Mouse (Mus musculus): Measurements from ENCODE around the gene Slc44a4. TPM values are rescaled to one million over a fixed set of nuclear protein-coding genes. Genes with fewer than 3 reads are reported as not detected.
"Not testable (repeated sequence)": the region's sequence is repeated elsewhere in the genome, so short reads cannot be mapped to it uniquely, and the experiment has no call there.

The Slc44a4 gene
- total RNA-seq, 2 experiments from 2014 or later = 0.45 to 0.79 TPM

GRCm38 (mm10) chr17:34959881-34960515 is 45.7 kb downstream of the Slc44a4 start:
- no peak for TF ChIP-seq CTCF (IDR thresholded peaks at IDR 0.05)
- H3K27ac ChIP-seq = peak overlapping the region; percentile 91
- DNase-seq (ENCODE audit: extremely low spot score in 1 of 2, low spot score in 2 of 2) = no peak
- peak overlapping the region; percentile 59 for H3K4me3 ChIP-seq
- intact Hi-C loops (cut with DNase I) = no loop called here

GRCm38 (mm10) chr17:34960702-34961493 is 46.6 kb downstream of the Slc44a4 start:
- TF ChIP-seq CTCF (IDR thresholded peaks at IDR 0.05) = no peak
- Histone ChIP-seq H3K4me3 (no peak overlapping the region), H3K27ac (peak overlapping the region; percentile 28; the same call in 1 of the 2 replicates)
- DNase-seq (ENCODE audit: extremely low spot score in 1 of 2, low spot score in 2 of 2) = no peak
- intact Hi-C loops (cut with DNase I) = no loop called here

DNA sequence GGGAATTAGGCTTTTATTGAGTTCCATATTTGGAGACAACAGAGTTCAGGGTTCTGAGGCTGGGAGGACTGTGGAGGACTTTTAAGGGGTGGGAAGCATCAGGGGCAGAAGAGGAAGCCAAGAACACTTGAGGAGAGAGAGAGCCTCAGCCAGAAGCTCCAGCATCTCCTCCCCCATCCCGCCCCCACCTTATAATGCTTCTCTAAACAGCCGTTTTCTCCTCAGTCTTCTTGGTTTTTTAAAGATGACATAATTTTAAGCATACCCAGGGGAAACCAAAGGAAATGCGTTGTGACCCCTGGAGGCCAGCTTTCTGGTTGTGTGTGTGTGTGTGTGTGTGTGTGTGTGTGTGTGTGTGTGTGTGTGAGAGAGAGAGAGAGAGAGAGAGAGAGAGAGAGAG is 47.9 kb downstream of the Slc44a4 start:
- Histone ChIP-seq H3K4me3 (no peak overlapping the region), H3K27ac (no peak overlapping the region; the same call in 1 of the 2 replicates)
- intact Hi-C loops (cut with DNase I) = no loop called here
- no peak for TF ChIP-seq CTCF (IDR thresholded peaks at IDR 0.05)
- no peak for DNase-seq (ENCODE audit: extremely low spot score in 1 of 2, low spot score in 2 of 2)

DNA sequence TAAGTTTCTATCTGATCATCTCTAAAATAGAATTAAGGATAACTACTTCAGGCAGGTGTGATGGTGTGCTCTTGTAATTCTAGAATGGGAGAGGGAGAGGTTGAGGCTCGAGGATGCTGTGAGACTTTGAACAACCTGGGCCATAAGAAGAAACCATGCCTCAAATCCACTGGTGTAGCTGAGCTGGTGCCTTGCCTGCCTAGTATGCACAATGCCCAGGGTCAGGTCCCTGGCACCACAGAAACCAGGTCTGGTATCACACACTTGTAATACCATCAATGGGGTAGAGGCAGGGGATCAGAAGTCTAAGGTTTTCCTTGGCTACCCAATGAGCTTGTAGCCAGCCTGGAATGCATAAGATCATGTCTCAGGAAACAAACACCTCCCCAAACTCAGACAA is 48.6 kb downstream of the Slc44a4 start:
- no peak overlapping the region for H3K27ac ChIP-seq
- no peak overlapping the region for H3K4me3 ChIP-seq
- no peak for DNase-seq (ENCODE audit: extremely low spot score in 1 of 2, low spot score in 2 of 2)
- TF ChIP-seq CTCF (IDR thresholded peaks at IDR 0.05) = no peak
- intact Hi-C loops (cut with DNase I) = no loop called here

DNA sequence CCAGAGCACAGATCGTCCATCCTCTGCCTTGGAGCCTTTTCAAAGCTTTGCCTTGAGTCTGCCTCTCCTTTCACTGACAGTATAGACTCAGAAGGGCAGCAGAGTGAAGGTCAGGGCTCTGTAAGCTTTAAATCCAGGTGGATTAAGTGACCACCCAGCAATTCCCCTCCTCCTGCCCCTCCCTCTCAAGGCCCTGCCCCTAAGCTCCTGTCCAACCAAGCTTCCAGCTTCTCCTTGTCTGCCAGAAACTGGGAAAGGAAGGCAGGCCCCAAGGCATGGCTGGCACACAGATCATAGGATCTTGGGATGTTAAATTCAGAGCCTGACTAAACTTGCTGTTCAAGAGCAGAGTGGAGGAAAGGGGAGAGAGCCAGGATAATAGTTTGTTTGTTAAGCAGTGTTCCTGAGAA is 50.4 kb downstream of the Slc44a4 start:
- intact Hi-C loops (cut with DNase I) = no loop called here
- Histone ChIP-seq H3K27ac (no peak overlapping the region), H3K4me3 (no peak overlapping the region)
- TF ChIP-seq CTCF (IDR thresholded peaks at IDR 0.05) = no peak
- no peak for DNase-seq (ENCODE audit: extremely low spot score in 1 of 2, low spot score in 2 of 2)

DNA sequence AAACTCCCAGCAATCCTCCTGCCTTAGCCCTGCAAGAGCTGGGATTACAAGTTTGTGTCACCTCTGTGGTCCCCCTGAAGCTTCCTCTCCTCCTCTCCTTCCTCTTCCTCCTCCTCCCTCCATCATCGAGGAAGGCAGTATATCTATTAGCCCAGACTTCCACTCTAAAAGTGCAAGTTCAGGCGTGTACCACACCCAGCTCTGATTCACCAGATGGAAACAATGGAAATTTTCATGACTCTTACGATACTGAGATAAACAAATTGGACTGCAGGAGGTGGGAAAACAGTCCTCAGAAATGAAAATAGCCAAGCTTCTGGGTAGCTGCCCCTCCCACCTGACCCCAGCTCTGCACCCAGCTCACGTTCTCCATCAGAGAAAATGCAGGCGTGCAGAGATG is 51.4 kb downstream of the Slc44a4 start:
- H3K27ac ChIP-seq = no peak overlapping the region
- no peak overlapping the region for H3K4me3 ChIP-seq
- no peak for TF ChIP-seq CTCF (IDR thresholded peaks at IDR 0.05)
- DNase-seq (ENCODE audit: extremely low spot score in 1 of 2, low spot score in 2 of 2) = no peak
- intact Hi-C loops (cut with DNase I) = no loop called here

DNA sequence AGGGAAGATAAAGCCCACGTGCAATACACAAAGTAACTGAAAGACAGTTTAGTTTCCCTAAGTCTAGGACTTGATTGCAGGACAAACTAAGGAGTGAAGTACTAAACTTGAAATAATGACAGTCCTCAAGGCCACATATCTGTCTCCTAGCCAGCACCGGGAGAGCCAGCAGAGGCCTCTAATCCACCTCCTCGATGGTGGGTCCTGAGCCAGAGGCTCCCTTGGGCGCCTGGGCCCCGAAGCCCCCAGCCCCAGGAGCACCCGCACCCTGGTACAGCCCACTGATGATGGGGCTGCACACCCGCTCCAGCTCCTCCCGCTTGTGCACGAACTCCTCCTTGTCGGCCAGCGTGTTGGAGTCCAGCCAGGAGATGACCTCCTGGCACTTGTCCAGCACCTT is 55.6 kb downstream of the Slc44a4 start, which contains the start of gene Gm20481:
Gene Gm20481, plus strand, starts transcription at position 91 of the 400 bp plus-strand sequence.
- DNase-seq (ENCODE audit: extremely low spot score in 1 of 2, low spot score in 2 of 2); H3K4me3 ChIP-seq; intact Hi-C loops (cut with DNase I): not testable (repeated sequence)

DNA sequence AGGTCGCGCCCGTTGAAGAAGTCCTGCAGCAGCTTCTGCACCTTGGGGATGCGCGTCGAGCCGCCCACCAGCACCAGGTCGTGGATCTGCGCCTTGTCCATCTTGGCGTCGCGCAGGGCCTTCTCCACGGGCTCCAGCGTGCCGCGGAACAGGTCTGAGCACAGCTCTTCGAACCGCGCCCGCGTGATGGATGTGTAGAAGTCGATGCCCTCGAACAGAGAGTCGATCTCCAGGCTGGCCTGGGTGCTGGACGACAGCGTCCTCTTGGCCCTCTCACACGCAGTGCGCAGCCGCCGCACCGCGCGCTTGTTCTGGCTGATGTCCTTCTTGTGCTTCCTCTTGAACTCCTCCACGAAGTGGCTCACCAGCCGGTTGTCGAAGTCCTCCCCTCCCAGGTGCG is 56.6 kb downstream of the Slc44a4 start:
- H3K4me3 ChIP-seq; DNase-seq (ENCODE audit: extremely low spot score in 1 of 2, low spot score in 2 of 2); intact Hi-C loops (cut with DNase I); H3K27ac ChIP-seq: not testable (repeated sequence)

More for the DNA sequence above, 55.6 kb downstream of the Slc44a4 start, which contains the start of gene Gm20481:
- H3K27ac ChIP-seq = not testable (repeated sequence)

- intact Hi-C loops (cut with DNase I) = not testable (repeated sequence)
These were observed 57.4 kb downstream of the Slc44a4 start for GRCm38 (mm10) chr17:34971694-34972068.

DNA sequence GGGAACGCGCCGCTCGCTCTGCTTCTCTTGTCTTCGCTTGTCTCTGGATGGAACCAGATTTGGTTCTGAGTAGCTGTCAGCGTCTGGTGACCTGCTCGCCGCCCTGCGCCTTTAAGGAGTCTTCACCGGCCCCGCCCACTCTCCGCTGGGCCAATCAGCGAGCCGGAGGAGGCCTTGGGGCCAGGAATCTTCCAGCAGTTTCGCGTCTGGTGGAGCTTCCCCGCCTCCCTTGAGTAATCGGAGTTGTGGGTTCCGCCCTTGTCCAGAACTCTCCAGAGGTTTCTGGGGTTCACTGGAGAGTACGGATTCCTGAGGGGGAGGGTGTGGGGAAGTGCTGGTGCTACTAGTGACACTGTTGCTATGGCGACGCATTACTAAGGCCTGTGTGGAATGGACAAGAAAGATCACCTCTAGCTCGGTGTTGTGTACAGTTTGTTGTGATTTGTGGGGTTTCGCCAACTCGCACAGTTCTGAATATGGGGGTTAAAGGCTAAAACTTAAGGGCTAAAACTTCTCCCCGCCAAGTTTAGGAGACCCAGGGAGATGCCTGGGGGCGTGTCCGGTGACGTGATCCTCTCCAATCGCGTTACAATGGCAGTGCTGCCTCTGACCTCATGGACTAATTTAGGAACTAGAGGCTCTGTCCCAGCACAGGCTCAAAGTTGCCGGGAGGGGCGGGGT is 57.9 kb downstream of the Slc44a4 start, which contains the start of the genes Hspa1a and Hspa1l:
Gene Hspa1a, minus strand, starts transcription at position 88 of the 681 bp plus-strand sequence.
Gene Hspa1l, plus strand, starts transcription at position 635 of the 681 bp plus-strand sequence.
- DNase-seq (ENCODE audit: extremely low spot score in 1 of 2, low spot score in 2 of 2) = peak; percentile 73 to 74
- H3K4me3 ChIP-seq = peak within 1 kb of the TSS; percentile 52
- H3K27ac ChIP-seq = peak within 1 kb of the TSS; percentile 29; the same call in 1 of the 2 replicates
- intact Hi-C loops (cut with DNase I) = not testable (repeated sequence)

More at GRCm38 (mm10) chr17:34971694-34972068, 57.4 kb downstream of the Slc44a4 start:
- DNase-seq (ENCODE audit: extremely low spot score in 1 of 2, low spot score in 2 of 2); H3K27ac ChIP-seq: not testable (repeated sequence)
- peak overlapping the region; percentile 52 for H3K4me3 ChIP-seq

DNA sequence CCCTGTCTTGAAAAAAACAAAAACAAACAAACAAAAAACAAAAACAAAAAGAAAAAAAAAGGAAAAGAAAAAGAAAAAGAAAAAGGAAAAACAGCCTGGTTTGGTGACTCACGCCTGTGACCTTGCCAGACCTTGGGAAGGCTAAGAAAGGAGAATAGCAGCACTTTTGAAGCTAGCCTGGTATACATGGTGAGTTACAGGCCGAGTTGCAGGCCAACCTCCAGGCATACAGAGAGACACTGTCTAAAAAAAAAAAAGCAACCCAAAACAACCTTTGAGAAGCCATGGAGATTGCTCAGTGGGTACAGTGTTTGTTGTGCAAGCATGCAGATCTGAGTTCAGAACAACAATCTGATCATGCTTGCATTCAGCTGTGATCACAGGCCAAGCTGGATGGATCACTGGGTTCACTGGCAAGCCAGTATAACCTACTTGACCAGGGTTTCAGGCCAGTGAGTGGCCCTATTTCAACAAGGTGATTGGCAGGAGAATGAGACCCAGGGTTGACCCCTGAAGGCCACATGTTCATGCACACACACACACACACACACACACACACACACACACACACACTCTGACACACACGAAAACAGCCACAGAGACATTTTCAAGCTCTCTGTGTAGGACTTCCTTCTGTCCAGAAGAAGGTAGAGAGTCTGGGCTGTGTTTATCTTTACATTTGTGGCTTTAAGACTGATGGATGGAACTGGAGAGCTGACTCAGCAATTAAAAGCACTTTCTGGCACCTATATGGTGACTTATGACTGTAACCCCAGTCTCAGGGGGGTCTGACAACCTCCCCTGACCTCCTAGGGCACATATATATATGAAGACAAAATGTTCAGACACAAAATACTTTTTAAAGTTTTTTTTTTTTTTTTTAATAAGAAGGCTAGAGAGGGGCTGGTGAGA is 61.6 kb downstream of the Slc44a4 start:
- Histone ChIP-seq H3K27ac (no peak overlapping the region), H3K4me3 (no peak overlapping the region)
- DNase-seq (ENCODE audit: extremely low spot score in 1 of 2, low spot score in 2 of 2) = no peak
- no peak for TF ChIP-seq CTCF (IDR thresholded peaks at IDR 0.05)
- intact Hi-C loops (cut with DNase I) = no loop called here

Measured in left cerebral cortex, adult 2 months (tissue).